Mouse (Mus musculus) CD4-positive, CD25-positive, alpha-beta regulatory T cell, adult 4 months (primary cell): Measurements from ENCODE around the gene Bpifa6. TPM values are rescaled to one million over a fixed set of nuclear protein-coding genes. Genes with fewer than 3 reads are reported as not detected.
"Not testable (repeated sequence)": the region's sequence is repeated elsewhere in the genome, so short reads cannot be mapped to it uniquely, and the experiment has no call there.

Experiments used
- ATAC-seq: one replicate; pipeline ENCODE4 v1.8.0; 2017
- polyA plus RNA-seq, 2 experiments: library from polyadenylated mRNA; unstranded; fragments of 100-300 nt; shearing (Covaris generic); gene quantifications; one replicate each; pipeline ENCODE4 v1.2.1; 2017

Bpifa6 gene
- not detected for polyA plus RNA-seq

- ATAC-seq: no peak
Observed at GRCm38 (mm10) chr2:153974582-153974981, at the start of gene Bpifa6. Gene Bpifa6 (plus strand): TSS chr2:153974945.

- ATAC-seq: no peak
Observed at GRCm38 (mm10) chr2:153929871-153930413, 44.8 kb upstream of the Bpifa6 start.

- ATAC-seq: no peak
Observed at GRCm38 (mm10) chr2:153931125-153931524, 43.6 kb upstream of the Bpifa6 start.

- no peak for ATAC-seq
Observed at GRCm38 (mm10) chr2:153933311-153933710, 41.4 kb upstream of the Bpifa6 start.

- ATAC-seq: no peak
Observed at GRCm38 (mm10) chr2:153935348-153935747, 39.4 kb upstream of the Bpifa6 start.

- no peak for ATAC-seq
Observed at GRCm38 (mm10) chr2:153937843-153938242, 36.9 kb upstream of the Bpifa6 start, which contains the start of gene Bpifb4. Gene Bpifb4 (plus strand): TSS chr2:153938212.

GRCm38 (mm10) chr2:153943537-153943936, 31.2 kb upstream of the Bpifa6 start:
- no peak for ATAC-seq

GRCm38 (mm10) chr2:153944567-153944966, 30.2 kb upstream of the Bpifa6 start:
- ATAC-seq: no peak

- ATAC-seq: peak; percentile 45
Observed at GRCm38 (mm10) chr2:153952897-153953296, 21.8 kb upstream of the Bpifa6 start.

GRCm38 (mm10) chr2:153953836-153954235, 20.9 kb upstream of the Bpifa6 start:
- ATAC-seq: no peak

- no peak for ATAC-seq
Observed at GRCm38 (mm10) chr2:153962821-153963331, 11.9 kb upstream of the Bpifa6 start.

- ATAC-seq: no peak
Observed at GRCm38 (mm10) chr2:153963334-153963733, 11.4 kb upstream of the Bpifa6 start.

- no peak for ATAC-seq
Observed at GRCm38 (mm10) chr2:153970221-153970620, 4.5 kb upstream of the Bpifa6 start.

- no peak for ATAC-seq
Observed at GRCm38 (mm10) chr2:153995770-153996169, 21.0 kb downstream of the Bpifa6 start.

GRCm38 (mm10) chr2:154000501-154000900, 25.8 kb downstream of the Bpifa6 start:
- no peak for ATAC-seq

GRCm38 (mm10) chr2:154001056-154001455, 26.3 kb downstream of the Bpifa6 start:
- no peak for ATAC-seq

GRCm38 (mm10) chr2:154004456-154004855, 29.7 kb downstream of the Bpifa6 start:
- no peak for ATAC-seq

GRCm38 (mm10) chr2:154005094-154005493, 30.3 kb downstream of the Bpifa6 start:
- ATAC-seq: no peak

- ATAC-seq: no peak
Observed at GRCm38 (mm10) chr2:154005734-154006133, 31.0 kb downstream of the Bpifa6 start.

GRCm38 (mm10) chr2:154006331-154006730, 31.6 kb downstream of the Bpifa6 start:
- ATAC-seq: no peak

GRCm38 (mm10) chr2:154007381-154007780, 32.6 kb downstream of the Bpifa6 start:
- ATAC-seq: no peak

- no peak for ATAC-seq
Observed at GRCm38 (mm10) chr2:154007965-154008364, 33.2 kb downstream of the Bpifa6 start, which contains the start of gene Bpifa2. Gene Bpifa2 (plus strand): TSS chr2:154008265.

GRCm38 (mm10) chr2:154017990-154018389, 43.2 kb downstream of the Bpifa6 start:
- ATAC-seq: no peak

GRCm38 (mm10) chr2:154024676-154025075, 49.9 kb downstream of the Bpifa6 start:
- not testable (repeated sequence) for ATAC-seq

GRCm38 (mm10) chr2:154038932-154039331, 64.2 kb downstream of the Bpifa6 start:
- no peak for ATAC-seq
